Mouse (Mus musculus): Measurements from ENCODE around the gene Nrbp1. TPM values are rescaled to one million over a fixed set of nuclear protein-coding genes. Genes with fewer than 3 reads are reported as not detected.
A peak's percentile ranks its signal among the peaks of the same experiment; 100 is the strongest.

The Nrbp1 gene
- polyA plus RNA-seq (2012; rRNA removed) = 27.9 and 30.8 TPM in 2 replicates
- 39.4 and 43.4 TPM in 2 replicates for polyA plus RNA-seq (2014; fragmentation: Nextera tagmentation; extraction: Ambion mirVana)

- TF ChIP-seq EP300 (IDR thresholded peaks at IDR 0.05; ENCODE audit: low read depth) (no peak), CTCF (IDR thresholded peaks at IDR 0.05; ENCODE audit: low read depth) (0 out of 2 replicates have a peak, but pooled peaks have one; percentile 3)
- Histone ChIP-seq H3K9me3 (ENCODE audit: control insufficient read depth, low read length) (no peaks in the 10 kb centered on the region), H3K27me3 (ENCODE audit: control insufficient read depth, insufficient read depth, low read length) (no peaks in the 10 kb centered on the region), H3K4me1 (replicated peaks; ENCODE audit: control insufficient read depth in 2 of 2, insufficient read depth in 2 of 2, low read length in 1 of 2) (peaks cover 5 to 11% of the 10 kb centered on the region in 2 experiments), H3K4me3 (ENCODE audit: insufficient read depth in 1 of 2, low read depth in 2 of 2, low read length in 2 of 2) (peak within 1 kb of the TSS; percentile 89 to 94), H3K27ac (peak within 1 kb of the TSS; percentile 82), H3K36me3 (replicated peaks; ENCODE audit: control insufficient read depth, insufficient read depth, low read depth) (peaks cover 6% of the 10 kb centered on the region), H3K9ac (replicated peaks) (peak within 1 kb of the TSS; percentile 84), H3K4me2 (ENCODE audit: low read depth) (peak within 1 kb of the TSS; percentile 95)
- WGBS (ENCODE audit: insufficient replicate concordance) = 0% methylated on average over 92 of the region's 103 CpGs
- peak; percentile 96 for ATAC-seq (ENCODE audit: insufficient read depth)
- DNase-seq (ENCODE audit: low read depth in 3 of 3, low spot score in 3 of 3) = peak; percentile 89 to 90 (median 90)
Measured at GRCm38 (mm10) chr5:31240637-31241521, at the start of gene Nrbp1, which contains the start of gene Gm9970. TSS of gene Nrbp1 (plus strand) at chr5:31240864. TSS of gene Gm9970 (minus strand) at chr5:31241232.

- H3K4me1 ChIP-seq (replicated peaks; ENCODE audit: control insufficient read depth in 2 of 2, insufficient read depth in 2 of 2, low read length in 1 of 2) = peaks cover 5 to 11% of the 10 kb centered on the region in 2 experiments
- peak overlapping the region; percentile 75 to 79 for H3K4me3 ChIP-seq (ENCODE audit: insufficient read depth in 1 of 2, low read depth in 2 of 2, low read length in 2 of 2)
- ATAC-seq (ENCODE audit: insufficient read depth) = peak; percentile 56
- peak in 1 of 3 experiments; percentile 40 for DNase-seq (ENCODE audit: low read depth in 3 of 3, low spot score in 3 of 3)
- peak overlapping the region; percentile 93 for H3K4me2 ChIP-seq (ENCODE audit: low read depth)
- H3K27ac ChIP-seq = peak overlapping the region; percentile 83
- TF ChIP-seq CTCF (IDR thresholded peaks at IDR 0.05; ENCODE audit: low read depth) (no peak), EP300 (IDR thresholded peaks at IDR 0.05; ENCODE audit: low read depth) (no peak)
- peaks cover 52% of the 10 kb centered on the region for H3K36me3 ChIP-seq (replicated peaks; ENCODE audit: control insufficient read depth, insufficient read depth, low read depth)
- no peaks in the 10 kb centered on the region for H3K9me3 ChIP-seq (ENCODE audit: control insufficient read depth, low read length)
- 9% methylated on average over 42 of the region's 42 CpGs for WGBS (ENCODE audit: insufficient replicate concordance)
- H3K9ac ChIP-seq (replicated peaks) = peak overlapping the region; percentile 94
- H3K27me3 ChIP-seq (ENCODE audit: control insufficient read depth, insufficient read depth, low read length) = no peaks in the 10 kb centered on the region
Measured at GRCm38 (mm10) chr5:31192045-31192938, 48.4 kb upstream of the Nrbp1 start.

- Histone ChIP-seq H3K9me3 (ENCODE audit: control insufficient read depth, low read length) (no peaks in the 10 kb centered on the region), H3K4me3 (ENCODE audit: insufficient read depth in 1 of 2, low read depth in 2 of 2, low read length in 2 of 2) (peak within 1 kb of the TSS; percentile 79 to 83), H3K9ac (replicated peaks) (peak within 1 kb of the TSS; percentile 94), H3K27ac (peak within 1 kb of the TSS; percentile 83), H3K36me3 (replicated peaks; ENCODE audit: control insufficient read depth, insufficient read depth, low read depth) (peaks cover 52% of the 10 kb centered on the region), H3K4me1 (replicated peaks; ENCODE audit: control insufficient read depth in 2 of 2, insufficient read depth in 2 of 2, low read length in 1 of 2) (peaks cover 5 to 11% of the 10 kb centered on the region in 2 experiments), H3K4me2 (ENCODE audit: low read depth) (peak within 1 kb of the TSS; percentile 93), H3K27me3 (ENCODE audit: control insufficient read depth, insufficient read depth, low read length) (no peaks in the 10 kb centered on the region)
- TF ChIP-seq EP300 (IDR thresholded peaks at IDR 0.05; ENCODE audit: low read depth) (peak; percentile 34; the same call in 1 of the 2 replicates), CTCF (IDR thresholded peaks at IDR 0.05; ENCODE audit: low read depth) (peak; percentile 92)
- WGBS (ENCODE audit: insufficient replicate concordance) = under 1% methylated on average over 48 of the region's 48 CpGs
- DNase-seq (ENCODE audit: low read depth in 3 of 3, low spot score in 3 of 3) = peak; percentile 98
- peak; percentile 95 for ATAC-seq (ENCODE audit: insufficient read depth)
Measured at GRCm38 (mm10) chr5:31192939-31193630, 47.6 kb upstream of the Nrbp1 start, which contains the start of the genes Snx17 and Eif2b4. TSS of gene Snx17 (plus strand) at chr5:31193227. TSS of gene Eif2b4 (minus strand) at chr5:31193430.

GRCm38 (mm10) chr5:31193631-31194281 is 46.9 kb upstream of the Nrbp1 start:
- H3K36me3 ChIP-seq (replicated peaks; ENCODE audit: control insufficient read depth, insufficient read depth, low read depth) = peaks cover 53% of the 10 kb centered on the region
- peak overlapping the region; percentile 90 for H3K9ac ChIP-seq (replicated peaks)
- peak; percentile 1 for ATAC-seq (ENCODE audit: insufficient read depth)
- TF ChIP-seq EP300 (IDR thresholded peaks at IDR 0.05; ENCODE audit: low read depth) (no peak), CTCF (IDR thresholded peaks at IDR 0.05; ENCODE audit: low read depth) (no peak)
- H3K9me3 ChIP-seq (ENCODE audit: control insufficient read depth, low read length) = no peaks in the 10 kb centered on the region
- WGBS (ENCODE audit: insufficient replicate concordance) = 7% methylated on average over 25 of the region's 25 CpGs
- DNase-seq (ENCODE audit: low read depth in 3 of 3, low spot score in 3 of 3) = no peak
- H3K27me3 ChIP-seq (ENCODE audit: control insufficient read depth, insufficient read depth, low read length) = no peaks in the 10 kb centered on the region
- peak overlapping the region; percentile 79 to 83 for H3K4me3 ChIP-seq (ENCODE audit: insufficient read depth in 1 of 2, low read depth in 2 of 2, low read length in 2 of 2)
- H3K27ac ChIP-seq = peak overlapping the region; percentile 75
- H3K4me1 ChIP-seq (replicated peaks; ENCODE audit: control insufficient read depth in 2 of 2, insufficient read depth in 2 of 2, low read length in 1 of 2) = peaks cover 5 to 11% of the 10 kb centered on the region in 2 experiments
- H3K4me2 ChIP-seq (ENCODE audit: low read depth) = peak overlapping the region; percentile 81
